Mouse (Mus musculus): ENCODE measurements around the gene Gm2974. TPM values are rescaled to one million over a fixed set of nuclear protein-coding genes. Genes with fewer than 3 reads are reported as not detected.
"Not testable (repeated sequence)": the region's sequence is repeated elsewhere in the genome, so short reads cannot be mapped to it uniquely, and the experiment has no call there.

The Gm2974 gene
- polyA plus RNA-seq (2017; shearing (Covaris generic)), result 1 to 10 TPM in 1 of 2 experiments, under 1 TPM in 1; 0.69 to 1.7 TPM

DNA sequence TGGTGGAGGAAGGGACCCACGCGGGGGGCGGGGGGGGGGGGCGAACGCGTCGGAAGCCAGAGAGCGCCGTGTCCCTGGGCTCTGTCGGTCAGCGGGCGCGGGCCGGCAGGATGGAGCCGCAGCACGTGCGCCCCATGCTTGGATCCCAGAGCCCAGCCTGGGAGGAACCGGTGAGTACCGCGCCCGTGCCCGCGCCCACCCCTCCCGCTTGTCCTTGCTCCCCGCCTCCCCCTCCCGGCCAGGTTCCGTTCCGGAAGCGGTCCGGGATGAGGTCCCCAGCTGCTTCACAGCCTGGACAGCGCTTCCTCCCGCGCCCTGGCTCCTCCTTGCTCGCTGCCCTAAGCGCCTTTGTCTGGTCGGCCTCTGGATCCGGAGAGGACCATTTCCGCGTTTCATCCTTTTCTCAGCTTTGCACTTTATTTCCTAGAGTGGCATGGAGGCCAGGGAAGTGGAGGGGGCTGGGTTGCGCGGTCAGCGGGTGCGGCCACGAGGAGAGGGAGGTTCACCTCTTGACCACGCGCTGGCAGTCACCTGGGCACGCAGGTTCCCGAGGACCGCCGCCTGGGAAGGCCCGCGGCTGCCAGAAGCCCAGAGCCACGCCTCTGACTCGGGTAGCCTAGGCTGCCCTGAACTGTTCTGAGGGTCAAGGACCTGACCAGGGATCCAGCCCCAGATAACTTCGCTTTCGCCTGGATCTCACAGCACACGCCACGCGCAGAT is at the start of gene Gm2974:
Gm2974 (plus strand) TSS at position 86 of the 720 bp plus-strand sequence.
- not testable (repeated sequence) for ATAC-seq

- ATAC-seq, result not testable (repeated sequence)
These were observed 40.7 kb upstream of the Gm2974 start for GRCm38 (mm10) chr14:4141646-4142045.

DNA sequence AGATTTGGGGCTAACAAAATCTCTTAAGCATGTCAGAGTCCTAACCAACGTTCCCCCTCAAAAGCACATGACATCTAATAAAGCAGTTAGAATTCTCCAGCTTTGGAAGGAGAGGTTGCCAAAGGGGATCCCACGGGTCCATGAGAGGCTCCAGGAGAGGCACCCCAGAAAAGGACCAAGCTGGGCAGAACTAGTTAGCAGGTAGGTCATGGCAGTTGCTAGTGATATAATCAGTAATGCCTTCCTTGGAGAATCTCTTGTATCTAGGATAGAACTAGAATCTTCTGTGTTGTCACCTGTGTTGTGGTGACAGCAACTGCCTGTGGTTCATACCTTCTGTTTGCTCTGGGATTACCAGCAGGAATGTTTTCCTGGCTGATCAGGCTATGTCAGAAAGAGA is 17.6 kb upstream of the Gm2974 start, which contains the start of gene Gm3127:
Gm3127 (plus strand) TSS at position 301 of the 400 bp plus-strand sequence.
- ATAC-seq, result not testable (repeated sequence)

DNA sequence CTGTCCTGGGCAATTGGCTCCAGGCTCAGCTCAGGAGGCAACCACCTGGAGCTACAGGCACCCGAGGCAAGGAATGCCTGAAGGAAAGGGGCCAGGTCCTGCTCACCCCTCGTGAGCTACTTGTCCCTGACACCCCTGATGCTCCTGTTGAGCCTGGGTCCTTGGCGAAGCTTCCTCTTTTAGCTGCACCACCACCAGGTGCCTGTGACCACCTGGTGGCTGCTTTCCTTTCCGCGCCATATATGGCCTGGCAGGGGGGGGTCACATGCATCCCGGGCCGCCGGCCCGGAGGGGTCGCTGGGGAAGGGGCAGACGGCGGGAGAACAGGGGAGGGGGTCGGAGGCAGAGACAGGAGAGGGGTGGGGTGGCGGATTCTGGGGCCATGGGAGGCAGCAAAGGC is 346 bp upstream of the Gm2974 start:
- not testable (repeated sequence) for ATAC-seq

DNA sequence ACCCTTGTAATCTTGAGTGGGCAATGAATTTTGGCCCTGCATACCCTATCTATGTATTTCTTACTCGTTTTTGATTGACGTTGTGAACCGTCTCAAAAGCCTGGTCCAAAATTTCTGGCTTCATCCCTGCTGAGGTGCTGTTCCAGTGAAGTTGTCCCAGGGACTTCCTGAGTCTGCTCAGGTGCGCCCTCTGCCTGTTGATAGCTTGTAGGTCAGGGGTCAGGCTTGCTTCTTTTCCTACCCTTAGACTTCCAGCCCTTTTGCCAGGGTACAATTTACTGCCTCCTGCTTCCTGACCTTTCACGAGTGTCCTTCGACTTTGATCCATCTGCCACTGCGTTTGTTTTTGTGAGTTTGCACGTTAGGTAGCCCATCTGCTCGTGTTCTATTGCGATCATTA is 999 bp downstream of the Gm2974 start:
- ATAC-seq, result not testable (repeated sequence)

DNA sequence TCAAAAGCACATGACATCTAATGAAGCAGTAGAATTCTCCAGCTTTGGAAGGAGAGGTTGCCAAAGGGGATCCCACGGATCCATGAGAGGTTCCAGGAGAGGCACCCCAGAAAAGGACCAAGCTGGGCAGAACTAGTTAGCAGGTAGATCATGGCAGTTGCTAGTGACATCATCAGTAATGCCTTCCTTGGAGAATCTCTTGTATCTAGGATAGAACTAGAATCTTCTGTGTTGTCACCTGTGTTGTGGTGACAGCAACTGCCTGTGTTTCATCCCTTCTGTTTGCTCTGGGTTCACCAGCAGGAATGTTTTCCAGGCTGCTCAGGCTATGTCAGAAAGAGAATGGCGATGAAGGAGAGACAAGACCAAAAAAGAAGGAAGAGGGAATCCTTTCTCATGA is 67.0 kb downstream of the Gm2974 start, which contains the start of gene Gm3138:
Gm3138 (plus strand) TSS at position 301 of the 400 bp plus-strand sequence.
- ATAC-seq, result not testable (repeated sequence)

Other genes with a start within 250 kb of the Gm2974 start
- gene Gm3095, start 219.0 kb upstream of the Gm2974 start, polyA plus RNA-seq (2017; shearing (Covaris generic)), result under 1 TPM; 0.29 to 0.97 TPM
- not detected for gene Gm3099, start 184.2 kb upstream of the Gm2974 start, polyA plus RNA-seq (2017; shearing (Covaris generic))
- 1 to 10 TPM in 1 of 2 experiments, under 1 TPM in 1; 0.65 to 2.6 TPM for gene Gm5796, start 158.6 kb upstream of the Gm2974 start, polyA plus RNA-seq (2017; shearing (Covaris generic))
- gene Gm3115, start 98.5 kb upstream of the Gm2974 start, polyA plus RNA-seq (2017; shearing (Covaris generic)), result under 1 TPM; 0.29 to 0.41 TPM
- gene Gm8108, start 72.0 kb upstream of the Gm2974 start, polyA plus RNA-seq (2017; shearing (Covaris generic)), result 1 to 10 TPM in 1 of 2 experiments, under 1 TPM in 1; 0.79 to 2.1 TPM
- not detected for gene Gm3127, start 17.5 kb upstream of the Gm2974 start, polyA plus RNA-seq (2017; shearing (Covaris generic))
- gene Gm3138, start 67.1 kb downstream of the Gm2974 start, polyA plus RNA-seq (2017; shearing (Covaris generic)), result not detected
- not detected for gene Gm3149, start 134.7 kb downstream of the Gm2974 start, polyA plus RNA-seq (2017; shearing (Covaris generic))
- gene 2610042L04Rik, start 152.2 kb downstream of the Gm2974 start, polyA plus RNA-seq (2017; shearing (Covaris generic)), result 1 to 10 TPM; 3.1 to 7.4 TPM
- gene Gm3159, start 214.9 kb downstream of the Gm2974 start, polyA plus RNA-seq (2017; shearing (Covaris generic)), result not detected
- gene Gm3164, start 232.9 kb downstream of the Gm2974 start, polyA plus RNA-seq (2017; shearing (Covaris generic)), result 1 to 10 TPM; 1.6 to 2.4 TPM
- 1 to 10 TPM in 1 of 2 experiments, not detected in 1; 2.6 TPM for gene Gm3173, start 248.4 kb downstream of the Gm2974 start, polyA plus RNA-seq (2017; shearing (Covaris generic))

All from activated CD4-positive, CD25-positive, alpha-beta regulatory T cell, adult 4 months (primary cell).